Mouse (Mus musculus): ENCODE results near the gene Cplx3.

DNA sequence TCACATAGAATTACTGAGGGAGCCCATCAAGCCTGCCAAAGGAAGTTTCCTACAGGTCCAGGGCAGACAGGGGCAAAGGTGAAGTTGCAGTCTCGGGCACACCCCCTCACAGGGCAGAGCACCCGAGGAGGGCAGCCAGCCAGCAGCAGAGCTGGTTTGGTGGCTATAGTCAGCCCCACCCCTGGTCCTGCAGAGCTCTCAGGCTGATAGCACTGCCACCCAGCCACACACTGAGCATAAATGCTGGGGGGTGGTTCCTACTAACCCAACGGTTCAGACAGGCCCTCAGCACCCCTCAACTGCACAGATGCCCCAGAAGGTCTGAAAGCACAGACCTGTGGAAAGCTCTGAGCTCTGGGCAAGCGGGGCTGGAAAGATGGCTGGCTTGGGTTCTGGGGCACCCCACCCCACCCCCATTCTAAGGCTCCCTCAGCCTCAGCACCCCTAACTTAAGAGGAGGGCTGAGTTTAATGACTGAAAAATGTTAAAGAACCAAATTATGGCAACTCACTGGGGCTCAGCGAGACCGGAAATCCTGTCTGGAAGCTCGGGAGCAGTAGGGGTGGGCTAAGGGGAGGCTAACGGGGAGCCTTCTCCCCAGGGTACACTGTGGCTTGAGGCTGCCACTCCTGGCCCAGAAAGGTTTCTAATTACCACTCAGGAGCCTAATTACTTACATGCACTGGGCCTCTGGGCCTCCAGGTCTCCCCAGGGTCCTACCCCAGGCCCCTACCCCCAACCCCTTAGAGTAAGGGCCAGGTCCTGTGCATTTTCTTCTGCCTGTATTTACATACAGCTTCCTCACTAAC lies 32.8 kb upstream of the Cplx3 start:
- TF ChIP-seq POLR2AphosphoS2 (IDR thresholded peaks at IDR 0.05; ENCODE audit: low read depth, low read length) (no peak), ZMIZ1 (IDR thresholded peaks at IDR 0.05; ENCODE audit: low read depth, low read length) (0 out of 2 replicates have a peak, but pooled peaks have one; percentile 28), CTCF (conservative IDR thresholded peaks at IDR 0.05 in 1 of 2, IDR thresholded peaks at IDR 0.05 in 1 of 2; ENCODE audit: low read depth in 2 of 2, low read length in 2 of 2) (no peak), JUN (IDR thresholded peaks at IDR 0.05; ENCODE audit: insufficient read depth, low read depth, low read length) (no peak), POLR2A (IDR thresholded peaks at IDR 0.05; ENCODE audit: low read depth, low read length) (no peak; the same call in 1 of the 2 replicates), CHD1 (IDR thresholded peaks at IDR 0.05; ENCODE audit: low read depth, low read length) (no peak), EP300 (IDR thresholded peaks at IDR 0.05; ENCODE audit: low read length) (no peak), IRF4 (IDR thresholded peaks at IDR 0.05; ENCODE audit: low read depth, low read length) (no peak; the same call in 1 of the 2 replicates), RAD21 (IDR thresholded peaks at IDR 0.05; ENCODE audit: low read depth, low read length) (no peak), MAFK (IDR thresholded peaks at IDR 0.05; ENCODE audit: insufficient replicate concordance, low read length) (no peak), MAZ (IDR thresholded peaks at IDR 0.05; ENCODE audit: low read depth, low read length) (no peak)
